ENCODE assay signal across 14 mouse cellular contexts in genomic region chr19:40307550-40307949, GRCm38 (mm10). TPM values are rescaled to one million over a fixed set of nuclear protein-coding genes. Genes with fewer than 3 reads are reported as not detected.
DNase-seq lines count a peak whose midpoint lies in the region; ATAC-seq and TF ChIP-seq lines count a peak whose summit lies in the region.
"Had no signal": no experiment of that assay in that cellular context is flagged by ENCODE, and none has a peak within 500 bp of the region (broad histone marks: within the 10 kb centered on the region; RNA-seq: fewer than 3 reads in every experiment).

No protein-coding gene starts in this region.

- TF ChIP-seq POLR2A in lung, adult 2 months (IDR thresholded peaks at IDR 0.05; ENCODE audit: borderline replicate concordance, extremely low read depth, low read depth, low read length): no peak

- no peaks in the 10 kb centered on the region for H3K27me3 ChIP-seq in intestine, embryonic 16.5 days (replicated peaks; ENCODE audit: control insufficient read depth, insufficient read depth, low read length)
- H3K27me3 ChIP-seq: forebrain, embryonic 13.5 days; hindbrain, embryonic 12.5 days; limb, embryonic 15.5 days had no signal

- no peaks in the 10 kb centered on the region for H3K36me3 ChIP-seq in intestine, embryonic 16.5 days (ENCODE audit: control insufficient read depth, insufficient read depth, low read length)

- H3K4me1 ChIP-seq in intestine, embryonic 16.5 days (ENCODE audit: control insufficient read depth, insufficient read depth, low read length): peaks cover 8% of the 10 kb centered on the region; the same call in 1 of the 2 replicates
- no peaks in the 10 kb centered on the region; the same call in 1 of the 2 replicates for H3K4me1 ChIP-seq in lung, adult 2 months (ENCODE audit: control insufficient read depth, insufficient read depth, low read length)
- H3K4me1 ChIP-seq: forebrain, embryonic 13.5 days had no signal

- no peak overlapping the region for H3K9ac ChIP-seq in intestine, embryonic 16.5 days (ENCODE audit: low read depth, low read length)
- H3K9ac ChIP-seq: forebrain, embryonic 13.5 days; hindbrain, embryonic 12.5 days; limb, embryonic 15.5 days had no signal

- H3K4me2 ChIP-seq in intestine, embryonic 16.5 days (ENCODE audit: low read depth, low read length): no peak overlapping the region
- H3K4me2 ChIP-seq: forebrain, embryonic 13.5 days; hindbrain, embryonic 12.5 days; limb, embryonic 15.5 days had no signal

- TF ChIP-seq CTCF in lung, adult 2 months (IDR thresholded peaks at IDR 0.05; ENCODE audit: insufficient read depth, low read length): no peak

- H3K4me3 ChIP-seq in intestine, embryonic 16.5 days (ENCODE audit: low read length): no peak overlapping the region
- no peak overlapping the region for H3K4me3 ChIP-seq in lung, adult 2 months (replicated peaks; ENCODE audit: extremely low read depth, low read depth, low read length)
- H3K4me3 ChIP-seq: forebrain, embryonic 13.5 days; hindbrain, embryonic 12.5 days; limb, embryonic 15.5 days had no signal

- peak; percentile 83 for ATAC-seq in intestine, embryonic 16.5 days
- ATAC-seq: forebrain, embryonic 13.5 days had no signal

- H3K9me3 ChIP-seq in intestine, embryonic 16.5 days (ENCODE audit: control insufficient read depth, low read length): no peaks in the 10 kb centered on the region
- H3K9me3 ChIP-seq: forebrain, embryonic 13.5 days; G1E; hindbrain, embryonic 12.5 days; limb, embryonic 15.5 days had no signal

- peak; percentile 20 for DNase-seq in kidney, adult 9 months
- DNase-seq in kidney, adult 11 months: no peak
- DNase-seq in NIH3T3 (ENCODE audit: low read depth): peak; percentile 21
- peak; percentile 71 to 89 for DNase-seq in heart, adult 18-20 months
- DNase-seq in lung, adult 2 months: no peak
- no peak for DNase-seq in ovary, postnatal 36 days (ENCODE audit: low spot score)
- DNase-seq in lung, postnatal 36 days: no peak
- DNase-seq: adrenal gland, postnatal 10 days; thymus, postnatal 14 days had no signal

- H3K27ac ChIP-seq in intestine, embryonic 16.5 days (ENCODE audit: low read length): no peak overlapping the region
- H3K27ac ChIP-seq: forebrain, embryonic 13.5 days; hindbrain, embryonic 12.5 days; limb, embryonic 15.5 days had no signal

- WGBS in intestine, embryonic 16.5 days: 75% methylated on average over 7 of the region's 7 CpGs
- WGBS in lung, adult 2 months: 57% methylated on average over 7 of the region's 7 CpGs

RNA-seq across cellular contexts. Expression of gene Pdlim1, which starts 35.9 kb away (rescaled TPM):
- total RNA-seq in heart, adult 18-20 months (2021): 100 to 1,000 TPM; 119 to 169 TPM
- polyA plus RNA-seq in intestine, embryonic 16.5 days (2015; fragmentation: Nextera tagmentation; extraction: Ambion mirVana): 217 and 222 TPM in 2 replicates
- polyA plus RNA-seq in lung, adult 2 months (2012; rRNA removed): 119 and 148 TPM in 2 replicates
- polyA plus RNA-seq: G1E had no signal

Comparison
In these comparisons a context has a peak if more than half of its experiments do, and no peak if none do; other contexts are left out.
1. DNase-seq: peak in kidney, adult 9 months (single experiment), NIH3T3 (single experiment) and heart, adult 18-20 months (2 of 2); none in kidney, adult 11 months (single experiment), lung, adult 2 months (single experiment), ovary, postnatal 36 days (single experiment) and lung, postnatal 36 days (single experiment).